Mouse (Mus musculus) liver, adult 2 months (tissue): ENCODE measurements at regions not wholly inside any gene's neighbourhood (a gene's known extent, or its start where the extent isn't known, plus 50 kb on each side); places are given as distances from the start of the nearest gene placed in this dataset.

Experiments
- DNase-seq: peaks from one replicate; pipeline ENCODE4 v3.0.0-alpha.2; 2011; ENCODE audit warnings: low read depth, low spot score; ENCODE audit errors: extremely low read depth
- H3K27ac ChIP-seq: fragments of 200-500 bp; replicated peaks from 2 replicates; pipeline ENCODE4 v1.5.1; 2012; ENCODE audit warnings: low read depth, mild to moderate bottlenecking, control low read depth, inconsistent platforms, low read length; ENCODE audit not compliant: insufficient read depth
- H3K27me3 ChIP-seq: fragments of 200-500 bp; 2 replicates; pipeline ENCODE4 v1.6.1; 2012; ENCODE audit warnings: mild to moderate bottlenecking, moderate library complexity, low read length, inconsistent platforms; ENCODE audit not compliant: control insufficient read depth, insufficient read depth
- H3K36me3 ChIP-seq: fragments of 200-500 bp; 2 replicates; pipeline ENCODE4 v1.6.1; 2012; ENCODE audit warnings: low read length, inconsistent platforms; ENCODE audit not compliant: control insufficient read depth, insufficient read depth
- H3K4me1 ChIP-seq: fragments of 200-500 bp; 2 replicates; pipeline ENCODE4 v1.6.1; 2011; ENCODE audit warnings: low read length; ENCODE audit not compliant: control insufficient read depth, insufficient read depth
- H3K4me3 ChIP-seq: fragments of 200-500 bp; 2 replicates; pipeline ENCODE4 v1.5.1; 2011; ENCODE audit warnings: low read depth, mild to moderate bottlenecking, control low read depth, low read length, moderate library complexity; ENCODE audit not compliant: insufficient read depth
- H3K79me2 ChIP-seq: fragments of 200-500 bp; 2 replicates; pipeline ENCODE4 v1.6.1; 2012; ENCODE audit warnings: inconsistent platforms, mild to moderate bottlenecking, low read length, moderate library complexity; ENCODE audit not compliant: control insufficient read depth, insufficient read depth
- H3K9ac ChIP-seq: fragments of 200-500 bp; 2 replicates; pipeline ENCODE4 v1.6.1; 2012; ENCODE audit warnings: low read depth, mild to moderate bottlenecking, control low read depth, inconsistent platforms, low read length
- CTCF ChIP-seq: fragments of 200-500 bp; IDR thresholded peaks from 2 replicates; pipeline ENCODE4 v1.5.1; 2011; ENCODE audit warnings: low read depth, low read length, control low read depth
- POLR2A ChIP-seq: fragments of 200-500 bp; IDR thresholded peaks from 2 replicates; pipeline ENCODE4 v1.6.1; 2011; ENCODE audit warnings: low read length, control low read depth; ENCODE audit not compliant: insufficient read depth; ENCODE audit errors: extremely low read depth
- WGBS: fragments of 180-500 bp; shearing (Covaris S2); methylation state at CpG from one replicate; pipeline ENCODE4 v1.1.7; 2018; 5-methylcytosine and 5-hydroxymethylcytosine counted together

DNA sequence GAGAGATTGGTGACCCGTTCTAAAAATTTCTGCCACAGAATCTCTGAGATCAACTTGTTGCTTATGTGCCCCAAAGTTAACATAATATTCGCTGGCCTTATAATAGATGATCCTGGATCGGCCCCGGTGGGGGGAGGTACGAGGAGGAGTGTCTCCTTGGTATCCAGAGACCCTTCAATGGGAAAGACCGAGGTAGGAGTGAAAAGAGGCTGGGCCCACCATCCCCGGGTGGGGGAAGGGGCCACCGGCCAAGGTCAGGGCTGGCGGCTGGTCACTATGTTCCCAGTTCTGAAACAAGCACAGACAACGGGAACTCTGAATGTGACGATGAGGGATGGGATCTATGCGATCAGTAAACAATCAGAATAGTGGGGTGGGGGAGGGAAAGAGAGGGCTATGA, 257.2 kb upstream of the Dio3 start:
- 22% methylated on average over 12 of the region's 12 CpGs for WGBS
- H3K9ac ChIP-seq = peak overlapping the region; percentile 80

DNA sequence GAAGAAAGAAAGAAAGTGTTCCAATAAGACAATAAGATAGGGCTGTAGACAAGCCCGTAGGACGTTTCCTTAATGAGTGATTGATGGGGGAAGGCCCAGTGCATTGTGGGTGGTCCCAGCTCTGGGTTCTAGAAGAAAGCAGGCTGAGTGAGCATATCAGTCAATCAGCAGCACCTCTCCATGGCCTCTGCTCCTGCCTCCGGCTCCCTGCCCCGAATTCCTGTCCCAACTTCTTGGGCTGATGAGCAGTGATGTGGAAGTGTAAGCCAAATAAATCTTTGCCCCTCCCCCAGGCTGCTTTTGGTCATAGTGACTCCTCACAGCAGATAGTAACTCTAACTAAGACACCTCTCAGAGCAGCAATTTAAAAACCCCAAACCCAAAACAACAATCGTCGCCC, 256.2 kb upstream of the Dio3 start:
- H3K79me2 ChIP-seq = peaks cover 23% of the 10 kb centered on the region; the same call in 1 of the 2 replicates
- peak overlapping the region; percentile 79 for H3K9ac ChIP-seq
- TF ChIP-seq POLR2A = peak; percentile 59
- no peak for TF ChIP-seq CTCF
- peak; percentile 79 for DNase-seq
- WGBS = 13% methylated on average over 6 of the region's 6 CpGs
- H3K4me1 ChIP-seq = peaks cover 17% of the 10 kb centered on the region
- peak overlapping the region; percentile 61 for H3K4me3 ChIP-seq
- H3K27ac ChIP-seq = peak overlapping the region; percentile 99
- H3K36me3 ChIP-seq = peaks cover 2% of the 10 kb centered on the region; the same call in 1 of the 2 replicates
- no peaks in the 10 kb centered on the region for H3K27me3 ChIP-seq

More for the DNA sequence above, 257.2 kb upstream of the Dio3 start:
- H3K36me3 ChIP-seq = peaks cover 2% of the 10 kb centered on the region; the same call in 1 of the 2 replicates
- H3K27me3 ChIP-seq = no peaks in the 10 kb centered on the region
- TF ChIP-seq CTCF = no peak
- no peak for TF ChIP-seq POLR2A
- peaks cover 17% of the 10 kb centered on the region for H3K4me1 ChIP-seq
- H3K79me2 ChIP-seq = peaks cover 23% of the 10 kb centered on the region; the same call in 1 of the 2 replicates
- DNase-seq = peak; percentile 58
- peak overlapping the region; percentile 86 for H3K4me3 ChIP-seq
- H3K27ac ChIP-seq = peak overlapping the region; percentile 96

- Histone ChIP-seq H3K4me3 (peak overlapping the region; percentile 61), H3K9ac (peak overlapping the region; percentile 79), H3K79me2 (peaks cover 20% of the 10 kb centered on the region; the same call in 1 of the 2 replicates), H3K27me3 (no peaks in the 10 kb centered on the region), H3K36me3 (no peaks in the 10 kb centered on the region), H3K27ac (peak overlapping the region; percentile 99), H3K4me1 (peaks cover 17% of the 10 kb centered on the region)
- TF ChIP-seq CTCF (peak; percentile 32), POLR2A (peak; percentile 68; the same call in 1 of the 2 replicates)
- peak; percentile 90 for DNase-seq
- WGBS = 16% methylated on average over 11 of the region's 11 CpGs
Measured at GRCm38 (mm10) chr12:110023192-110024101, 255.4 kb upstream of the Dio3 start.

- Histone ChIP-seq H3K9ac (peak overlapping the region; percentile 73), H3K36me3 (no peaks in the 10 kb centered on the region), H3K4me1 (peaks cover 17% of the 10 kb centered on the region), H3K27me3 (no peaks in the 10 kb centered on the region), H3K4me3 (peak overlapping the region; percentile 49), H3K27ac (peak overlapping the region; percentile 99), H3K79me2 (peaks cover 13% of the 10 kb centered on the region; the same call in 1 of the 2 replicates)
- WGBS = 22% methylated on average over 9 of the region's 9 CpGs
- peak; percentile 100 for DNase-seq
- TF ChIP-seq CTCF = no peak
- TF ChIP-seq POLR2A = no peak
Measured at GRCm38 (mm10) chr12:110024295-110024694, 254.6 kb upstream of the Dio3 start.

- H3K36me3 ChIP-seq = no peaks in the 10 kb centered on the region
- no peaks in the 10 kb centered on the region for H3K27me3 ChIP-seq
- H3K9ac ChIP-seq = peak overlapping the region; percentile 73
- H3K4me1 ChIP-seq = peaks cover 16% of the 10 kb centered on the region
- WGBS = 27% methylated on average over 7 of the region's 7 CpGs
- H3K79me2 ChIP-seq = peaks cover 10% of the 10 kb centered on the region; the same call in 1 of the 2 replicates
- TF ChIP-seq POLR2A (no peak), CTCF (no peak)
- no peak overlapping the region; the same call in 1 of the 2 replicates for H3K4me3 ChIP-seq
- H3K27ac ChIP-seq = peak overlapping the region; percentile 98
- DNase-seq = peak; percentile 64
Measured at GRCm38 (mm10) chr12:110025171-110025570, 253.7 kb upstream of the Dio3 start.
